In the genomic region with DNA sequence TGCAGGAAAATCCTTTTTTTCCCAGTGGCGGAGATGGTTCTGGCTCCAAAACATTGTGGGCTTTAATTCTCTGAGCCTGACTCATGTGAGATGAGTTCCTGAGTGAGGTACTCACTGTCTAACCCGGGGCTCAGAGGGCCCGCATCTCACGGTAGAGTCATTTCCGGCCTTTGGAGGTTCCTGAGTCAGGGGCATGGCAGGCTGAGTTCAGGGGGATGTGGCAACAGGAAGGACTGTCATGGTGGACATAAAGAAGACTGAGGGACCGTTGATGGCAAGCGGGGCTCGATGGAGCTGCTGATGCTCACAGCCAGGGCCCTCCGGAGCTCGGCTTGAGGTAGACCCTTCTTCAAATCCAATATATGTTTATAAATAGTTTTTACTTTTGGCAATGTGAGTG, we compare ENCODE assay signal across 25 mouse cellular contexts. TPM values are rescaled to one million over a fixed set of nuclear protein-coding genes. Genes with fewer than 3 reads are reported as not detected.
DNase-seq lines count a peak whose midpoint lies in the region; ATAC-seq lines count a peak whose summit lies in the region.
"Had no signal": no experiment of that assay in that cellular context is flagged by ENCODE, and none has a peak within 500 bp of the region (broad histone marks: within the 10 kb centered on the region; RNA-seq: fewer than 3 reads in every experiment).

No protein-coding gene starts in this region.

- no peaks in the 10 kb centered on the region for H3K4me1 ChIP-seq in midbrain, embryonic 11.5 days (ENCODE audit: control insufficient read depth, insufficient read depth, low read length)
- no peaks in the 10 kb centered on the region for H3K4me1 ChIP-seq in midbrain, embryonic 14.5 days (ENCODE audit: control insufficient read depth, insufficient read depth, low read length)
- H3K4me1 ChIP-seq: embryonic facial prominence, embryonic 13.5 days; embryonic facial prominence, embryonic 15.5 days had no signal

- WGBS in midbrain, embryonic 11.5 days, result 95% methylated on average over 10 of the region's 10 CpGs
- WGBS in midbrain, embryonic 14.5 days, result 95% methylated on average over 10 of the region's 10 CpGs

- H3K9ac ChIP-seq in midbrain, embryonic 11.5 days (ENCODE audit: low read length), result no peak overlapping the region
- no peak overlapping the region for H3K9ac ChIP-seq in midbrain, embryonic 14.5 days (replicated peaks; ENCODE audit: low read length)
- H3K9ac ChIP-seq: embryonic facial prominence, embryonic 13.5 days; embryonic facial prominence, embryonic 15.5 days; forebrain, embryonic 12.5 days had no signal

- H3K4me3 ChIP-seq in midbrain, embryonic 11.5 days (ENCODE audit: low read depth, low read length), result no peak overlapping the region
- H3K4me3 ChIP-seq in midbrain, embryonic 14.5 days (replicated peaks; ENCODE audit: low read depth, low read length), result no peak overlapping the region
- H3K4me3 ChIP-seq: embryonic facial prominence, embryonic 13.5 days; embryonic facial prominence, embryonic 15.5 days; erythroblast, embryonic 14.5 days; forebrain, embryonic 10.5 days; forebrain, embryonic 12.5 days had no signal

- no peaks in the 10 kb centered on the region for H3K27me3 ChIP-seq in midbrain, embryonic 11.5 days (ENCODE audit: control insufficient read depth, insufficient read depth, low read length)
- H3K27me3 ChIP-seq in midbrain, embryonic 14.5 days (ENCODE audit: control insufficient read depth, insufficient read depth, low read length), result no peaks in the 10 kb centered on the region
- H3K27me3 ChIP-seq: embryonic facial prominence, embryonic 13.5 days; embryonic facial prominence, embryonic 15.5 days had no signal

- H3K9me3 ChIP-seq in midbrain, embryonic 11.5 days (ENCODE audit: control insufficient read depth, low read length), result no peaks in the 10 kb centered on the region
- no peaks in the 10 kb centered on the region for H3K9me3 ChIP-seq in midbrain, embryonic 14.5 days (ENCODE audit: control insufficient read depth, low read length)
- H3K9me3 ChIP-seq: embryonic facial prominence, embryonic 13.5 days; embryonic facial prominence, embryonic 15.5 days; forebrain, embryonic 10.5 days; forebrain, embryonic 12.5 days had no signal

- no peak overlapping the region for H3K4me2 ChIP-seq in midbrain, embryonic 11.5 days
- H3K4me2 ChIP-seq in midbrain, embryonic 14.5 days (ENCODE audit: low read length), result no peak overlapping the region
- H3K4me2 ChIP-seq: embryonic facial prominence, embryonic 13.5 days; embryonic facial prominence, embryonic 15.5 days; forebrain, embryonic 12.5 days had no signal

- ATAC-seq in midbrain, embryonic 11.5 days (ENCODE audit: low FRiP score), result no peak
- no peak for ATAC-seq in midbrain, embryonic 14.5 days (ENCODE audit: low FRiP score, low TSS enrichment)
- ATAC-seq: CD4-positive, CD25-positive, alpha-beta regulatory T cell, adult 4 months; forebrain, embryonic 14.5 days; forebrain, embryonic 16.5 days had no signal

- H3K27ac ChIP-seq in midbrain, embryonic 11.5 days (ENCODE audit: low read depth, low read length), result no peak overlapping the region
- no peak overlapping the region for H3K27ac ChIP-seq in midbrain, embryonic 14.5 days (replicated peaks; ENCODE audit: low read depth, low read length)
- H3K27ac ChIP-seq: embryonic facial prominence, embryonic 13.5 days; embryonic facial prominence, embryonic 15.5 days; forebrain, embryonic 10.5 days; forebrain, embryonic 12.5 days had no signal

- peak; percentile 12 for DNase-seq in midbrain, embryonic 11.5 days (ENCODE audit: low spot score, missing footprints)
- no peak for DNase-seq in midbrain, embryonic 14.5 days
- DNase-seq in 3134 (ENCODE audit: extremely low read depth, insufficient read length, low spot score) (peak; percentile 80), NIH3T3 (ENCODE audit: low read depth) (peak; percentile 3)
- no peak for DNase-seq in thymus, postnatal 4 days
- DNase-seq: adrenal gland, adult 2 months; adrenal gland, postnatal 10 days; adrenal gland, postnatal 25 days; B cell, adult 2 months; cerebellum, adult 11 months; cerebellum, adult 18-20 months; cerebellum, adult 8-10 months; cerebellum, adult 9-11 months; cerebellum, postnatal 14 days; cerebellum, postnatal 36 days; embryo, embryonic 11 days had no signal

- no peaks in the 10 kb centered on the region for H3K36me3 ChIP-seq in midbrain, embryonic 11.5 days (ENCODE audit: control insufficient read depth, insufficient read depth, low read length)
- no peaks in the 10 kb centered on the region for H3K36me3 ChIP-seq in midbrain, embryonic 14.5 days (ENCODE audit: control insufficient read depth, insufficient read depth, low read length)
- H3K36me3 ChIP-seq: embryonic facial prominence, embryonic 13.5 days; embryonic facial prominence, embryonic 15.5 days; forebrain, embryonic 10.5 days; forebrain, embryonic 12.5 days; G1E had no signal

RNA-seq across cellular contexts. Expression of gene Tbc1d2, which starts 53.1 kb away (rescaled TPM):
- 0.43 and 0.60 TPM in 2 replicates for polyA plus RNA-seq in midbrain, embryonic 11.5 days (2014; fragmentation: Nextera tagmentation; extraction: Ambion mirVana)
- 0.16 and 0.31 TPM in 2 replicates for polyA plus RNA-seq in midbrain, embryonic 14.5 days (2014; fragmentation: Nextera tagmentation; extraction: Ambion mirVana)
- polyA plus RNA-seq: G1E had no signal

Comparison
In these comparisons a context has a peak if more than half of its experiments do, and no peak if none do; other contexts are left out.
1. DNase-seq: peak in midbrain, embryonic 11.5 days (single experiment), 3134 (single experiment) and NIH3T3 (single experiment); none in midbrain, embryonic 14.5 days (single experiment) and thymus, postnatal 4 days (single experiment).